Mouse (Mus musculus): ENCODE results near the gene Thoc6.

Thoc6 gene

DNA sequence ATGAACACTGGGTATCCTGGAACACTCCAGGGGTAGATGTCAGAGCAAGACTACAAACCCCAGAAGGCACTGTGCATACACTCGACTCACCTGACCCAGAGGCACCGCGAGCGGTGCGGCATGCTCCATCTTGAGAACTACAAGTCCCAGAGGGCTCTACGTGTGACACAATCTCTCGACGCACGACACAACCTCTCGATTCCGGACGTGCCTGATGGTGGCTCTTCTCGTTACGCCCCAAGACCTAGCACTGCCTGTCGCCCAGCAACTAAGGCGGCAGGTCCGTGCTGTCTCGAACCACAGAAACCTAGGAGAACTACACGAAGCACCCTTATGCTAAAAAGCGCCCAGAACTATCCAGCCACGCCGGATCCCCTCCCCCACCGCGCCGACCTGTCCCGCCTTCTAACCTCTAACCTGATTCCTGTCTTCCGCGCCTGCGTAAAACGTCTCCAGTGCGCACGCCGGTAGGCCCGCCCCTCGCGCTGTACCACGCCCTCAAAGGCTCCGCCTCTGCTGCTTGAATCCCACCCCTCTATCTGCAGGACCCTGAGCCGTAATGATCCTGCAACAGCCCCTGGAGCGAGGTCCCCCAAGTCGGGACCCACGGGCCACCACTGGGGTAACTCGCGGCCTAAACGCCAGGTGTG is at the start of gene Thoc6, which contains the start of gene Hcfc1r1:
TSS of gene Thoc6 (minus strand) at position 459 of the 650 bp plus-strand sequence.
TSS of gene Hcfc1r1 (plus strand) at position 173 of the 650 bp plus-strand sequence.
- peak; percentile 65 to 85 for DNase-seq (ENCODE audit: low read depth in 1 of 2, low spot score in 2 of 2)

DNA sequence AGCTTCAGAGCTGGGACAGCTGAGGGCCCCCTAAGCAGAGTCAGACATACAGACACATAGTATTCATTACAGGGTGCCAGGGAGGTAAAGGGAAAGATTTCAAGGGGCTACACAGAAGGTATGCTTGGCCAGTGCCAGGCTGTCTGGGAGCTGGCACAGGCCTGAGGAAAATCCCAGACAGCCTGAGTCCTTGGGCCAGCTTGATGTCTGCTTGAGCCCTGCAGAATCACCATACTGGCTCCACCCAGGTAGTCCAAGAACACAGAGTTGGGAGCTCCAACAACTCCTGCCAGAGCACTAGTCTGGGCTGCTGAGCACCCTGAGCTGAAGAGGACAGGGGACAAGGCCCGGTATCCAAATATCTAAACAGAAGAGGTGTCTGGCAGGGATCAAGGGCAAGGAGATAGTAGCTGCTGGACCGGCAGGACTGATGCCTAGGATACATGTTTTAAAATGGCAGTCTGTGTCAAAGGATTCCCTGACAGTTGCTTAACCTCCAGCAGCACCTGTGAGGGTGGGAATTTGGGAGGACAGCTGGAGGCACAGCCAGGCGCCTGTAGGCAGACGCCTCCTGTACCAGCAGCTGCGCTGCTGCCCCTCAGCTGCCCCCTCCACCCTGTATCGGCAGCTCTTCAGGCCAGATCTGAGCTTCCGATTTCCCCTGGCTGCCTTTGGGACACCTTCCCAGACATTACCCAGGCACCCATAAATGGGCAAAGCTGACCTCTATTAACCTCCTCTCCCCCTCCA is 48.9 kb upstream of the Thoc6 start, which contains the start of gene 1520401A03Rik:
TSS of gene 1520401A03Rik (minus strand) at position 408 of the 750 bp plus-strand sequence.
- no peak for DNase-seq (ENCODE audit: low read depth in 1 of 2, low spot score in 2 of 2)

DNA sequence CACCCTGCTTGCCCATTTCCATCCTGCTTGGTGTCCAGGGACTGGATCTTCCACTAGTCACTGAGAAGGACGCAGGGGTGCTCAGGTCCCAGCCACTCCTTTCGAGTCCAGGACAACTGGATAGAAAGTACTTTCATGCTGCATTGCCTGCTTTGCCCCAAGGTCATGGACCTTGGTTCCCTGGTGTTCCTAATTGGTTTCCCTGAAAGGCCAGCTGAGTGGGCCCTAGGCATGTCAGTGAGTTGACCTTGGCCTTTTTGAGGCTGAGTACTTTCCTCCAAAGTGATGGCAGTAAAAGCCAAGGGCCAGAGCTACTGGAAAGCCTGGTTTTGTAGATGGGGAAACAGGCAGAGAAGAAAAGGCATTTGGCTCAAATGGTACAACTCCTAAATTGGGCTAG is 48.2 kb upstream of the Thoc6 start:
- DNase-seq (ENCODE audit: low read depth in 1 of 2, low spot score in 2 of 2), result no peak

DNA sequence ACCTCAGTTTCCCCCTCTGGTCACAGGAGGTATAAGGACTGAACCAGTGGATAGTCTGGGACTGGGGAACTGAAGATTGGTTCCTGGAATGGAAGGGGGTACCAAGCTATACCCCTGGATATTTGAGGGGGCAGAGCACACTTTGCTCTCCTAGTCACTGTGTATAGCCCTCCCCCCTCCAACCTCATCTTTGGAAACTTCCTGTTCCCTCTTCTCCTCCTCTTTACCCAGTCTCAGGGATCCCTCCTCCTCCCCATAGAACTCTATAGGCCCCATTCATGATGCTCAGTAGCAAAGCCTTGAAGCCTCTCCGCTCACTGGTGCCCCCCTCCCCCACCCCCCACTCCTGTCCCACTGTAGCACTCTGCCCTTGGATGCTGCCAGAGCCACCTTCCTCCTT is 45.8 kb upstream of the Thoc6 start:
- no peak for DNase-seq (ENCODE audit: low read depth in 1 of 2, low spot score in 2 of 2)

DNA sequence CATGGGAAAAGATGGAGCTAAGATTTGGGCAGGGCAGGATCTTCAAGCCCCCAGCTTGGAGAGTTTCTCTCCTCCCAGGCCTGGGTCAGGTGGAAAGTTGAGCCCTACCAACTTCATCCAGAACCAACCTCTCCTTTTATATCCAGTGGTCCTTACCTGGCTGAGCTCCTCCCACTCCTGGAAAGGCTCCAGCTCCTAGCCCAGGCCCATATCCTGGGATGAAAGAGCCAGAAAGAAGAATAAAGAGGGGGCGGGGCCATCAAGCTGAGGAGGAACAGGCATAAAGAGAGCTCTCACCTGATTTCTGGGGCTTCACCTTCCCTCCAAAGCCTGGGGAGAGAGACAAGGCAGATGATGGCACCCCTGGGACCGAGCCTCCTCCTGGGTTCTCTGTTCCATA is 43.3 kb upstream of the Thoc6 start:
- no peak for DNase-seq (ENCODE audit: low read depth in 1 of 2, low spot score in 2 of 2)

DNA sequence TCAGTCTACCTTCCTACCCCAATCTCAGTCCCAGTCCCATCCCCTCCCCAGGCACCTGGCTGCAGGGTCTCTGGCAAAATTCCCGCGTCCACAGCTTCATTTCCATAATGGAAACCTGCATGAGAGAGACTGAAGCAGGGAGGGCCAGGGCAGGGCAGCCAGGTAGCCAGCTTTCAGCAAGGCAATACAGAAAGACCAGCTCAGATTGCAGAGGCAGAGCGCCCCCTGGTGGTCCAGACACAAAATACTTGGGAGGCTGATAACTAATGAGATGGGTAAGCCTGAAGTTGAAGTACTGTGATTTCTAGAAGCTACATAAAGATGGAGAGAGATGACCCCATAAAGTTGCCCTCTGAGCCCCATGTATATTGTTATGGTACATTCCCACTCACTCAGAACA is 32.5 kb upstream of the Thoc6 start:
- peak; percentile 22 to 49 for DNase-seq (ENCODE audit: low read depth in 1 of 2, low spot score in 2 of 2)

DNA sequence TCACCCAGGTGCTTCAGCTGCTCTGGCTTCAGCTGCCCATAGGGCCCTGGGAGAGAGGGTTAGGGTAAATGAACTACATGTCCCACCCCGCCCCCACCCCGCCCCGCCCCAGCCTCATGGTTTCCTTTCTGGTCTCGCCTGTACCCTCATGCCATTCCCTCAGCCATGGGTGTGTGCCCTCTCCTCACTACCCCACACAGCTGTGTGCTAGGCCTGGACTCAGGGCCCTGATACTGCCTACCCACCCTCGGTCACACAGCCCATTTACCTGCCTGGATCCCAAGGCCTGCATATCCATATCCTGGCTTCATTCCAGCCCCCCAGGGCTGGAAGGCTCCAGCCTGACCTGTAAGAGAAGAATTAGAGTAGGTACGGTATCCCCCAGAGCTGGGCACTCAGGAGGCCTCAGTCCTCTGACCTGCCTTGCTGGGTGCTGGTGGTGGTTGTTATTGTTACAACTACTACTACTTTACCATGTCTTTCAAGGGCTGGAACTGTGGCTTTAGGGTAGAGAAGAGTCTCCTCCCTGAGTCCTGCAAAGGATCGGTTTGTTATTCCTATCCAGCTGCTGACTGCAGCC is 31.9 kb upstream of the Thoc6 start:
- DNase-seq (ENCODE audit: low read depth in 1 of 2, low spot score in 2 of 2), result no peak

DNA sequence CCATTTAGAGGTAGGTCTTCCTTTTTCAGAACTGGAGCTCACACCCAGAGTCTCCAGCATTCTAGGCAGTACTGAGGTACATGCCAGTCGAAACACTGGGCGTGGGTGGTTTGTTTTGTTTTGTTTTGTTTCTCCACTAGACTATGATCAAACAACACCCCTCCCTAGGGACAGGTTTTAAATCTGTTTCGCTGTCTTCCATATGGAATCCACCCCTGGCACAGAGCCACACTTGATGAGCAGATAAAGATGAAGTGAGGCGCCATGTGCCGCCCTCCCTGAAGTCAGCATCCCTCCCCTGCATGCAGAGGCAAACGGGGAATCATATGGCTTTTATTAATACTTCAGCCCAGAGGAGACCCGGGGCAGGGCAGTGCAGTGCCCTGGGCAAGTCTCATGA is 31.1 kb upstream of the Thoc6 start:
- no peak for DNase-seq (ENCODE audit: low read depth in 1 of 2, low spot score in 2 of 2)

DNA sequence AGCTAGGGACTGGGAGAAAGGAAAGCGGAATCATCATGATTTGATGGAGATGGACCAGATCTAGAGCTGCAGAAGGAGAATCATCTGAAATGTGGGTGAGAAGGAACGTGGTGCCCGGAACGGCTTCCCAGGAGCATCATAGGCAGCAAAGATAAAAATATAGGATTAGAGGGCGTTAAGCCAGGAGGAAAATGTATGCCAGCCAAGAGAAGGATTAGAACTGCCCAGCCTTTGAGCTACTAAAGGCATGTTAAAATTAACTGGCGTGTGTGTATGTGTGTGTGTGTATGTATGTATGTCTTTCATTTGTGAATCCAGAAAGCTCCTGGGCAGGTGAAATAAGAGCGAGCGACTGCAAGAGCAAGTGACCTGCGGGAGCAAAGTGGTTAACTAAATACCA is 29.6 kb upstream of the Thoc6 start:
- DNase-seq (ENCODE audit: low read depth in 1 of 2, low spot score in 2 of 2), result no peak

DNA sequence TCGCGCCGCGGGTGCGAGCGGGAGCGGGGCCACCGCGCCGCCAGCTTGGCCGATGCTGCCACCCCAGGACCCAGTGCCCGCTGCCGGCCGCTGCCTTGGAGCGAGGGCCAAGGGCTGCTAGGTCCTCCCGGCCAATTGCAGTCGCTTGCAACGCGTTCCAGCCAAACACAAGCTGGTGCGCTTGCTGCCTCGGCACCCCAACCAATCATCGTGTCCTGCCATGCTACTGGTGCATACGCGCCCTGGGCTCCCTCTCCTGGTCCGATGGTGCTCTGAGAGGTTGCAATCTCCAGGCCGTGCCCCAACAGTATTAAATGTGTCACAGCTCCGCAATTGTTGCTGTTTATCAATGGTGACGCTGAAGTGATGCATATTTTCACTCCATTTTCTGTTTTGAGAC is 26.4 kb upstream of the Thoc6 start:
- DNase-seq (ENCODE audit: low read depth in 1 of 2, low spot score in 2 of 2), result peak; percentile 64 to 74

DNA sequence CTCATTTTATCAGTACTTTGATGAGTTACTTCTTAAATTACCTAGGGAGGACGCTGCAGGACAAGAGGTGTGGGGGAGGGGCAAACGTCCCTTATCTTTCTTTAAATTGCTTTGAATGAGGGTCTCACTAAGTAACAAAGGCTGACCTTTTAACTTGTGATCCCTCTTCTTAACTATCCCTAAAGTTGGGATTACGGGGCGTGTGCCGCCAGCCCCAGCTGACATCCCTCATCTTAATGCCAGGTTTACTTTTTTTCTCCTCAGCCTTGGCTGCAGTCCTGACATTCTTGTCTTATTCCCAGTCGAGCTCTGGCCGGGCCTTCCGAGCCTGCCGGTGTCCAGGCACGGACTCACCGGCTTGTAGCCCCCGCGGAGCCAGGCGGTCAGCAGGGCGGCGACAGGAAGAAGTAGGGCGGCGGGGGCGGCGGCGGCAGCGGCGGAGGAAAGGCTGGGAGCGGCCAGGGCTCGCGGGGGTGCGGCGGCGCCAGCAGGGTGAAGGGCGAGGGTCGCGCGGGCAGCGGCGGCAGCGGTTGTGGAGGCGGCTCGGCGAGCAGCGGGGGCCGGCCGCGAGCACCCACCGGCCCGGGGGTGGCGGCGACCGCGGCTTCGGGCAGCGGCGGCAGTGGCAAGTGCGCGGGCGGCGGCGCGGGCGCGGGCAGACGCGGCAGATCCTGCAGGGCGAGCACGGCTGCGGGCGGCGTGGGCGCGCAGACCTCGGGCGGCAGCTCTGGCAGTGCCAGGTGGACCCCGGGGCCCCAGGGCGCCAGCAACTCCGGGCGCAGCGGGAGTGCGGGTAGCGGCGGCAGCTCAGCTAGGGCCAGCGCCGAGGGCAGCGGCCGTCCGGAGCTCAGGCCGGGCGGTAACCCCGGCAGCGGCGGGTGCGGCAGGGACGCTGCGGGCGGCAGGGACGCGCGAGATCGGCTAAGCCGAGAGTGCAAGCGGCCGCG is 25.7 kb upstream of the Thoc6 start:
- DNase-seq (ENCODE audit: low read depth in 1 of 2, low spot score in 2 of 2), result no peak

DNA sequence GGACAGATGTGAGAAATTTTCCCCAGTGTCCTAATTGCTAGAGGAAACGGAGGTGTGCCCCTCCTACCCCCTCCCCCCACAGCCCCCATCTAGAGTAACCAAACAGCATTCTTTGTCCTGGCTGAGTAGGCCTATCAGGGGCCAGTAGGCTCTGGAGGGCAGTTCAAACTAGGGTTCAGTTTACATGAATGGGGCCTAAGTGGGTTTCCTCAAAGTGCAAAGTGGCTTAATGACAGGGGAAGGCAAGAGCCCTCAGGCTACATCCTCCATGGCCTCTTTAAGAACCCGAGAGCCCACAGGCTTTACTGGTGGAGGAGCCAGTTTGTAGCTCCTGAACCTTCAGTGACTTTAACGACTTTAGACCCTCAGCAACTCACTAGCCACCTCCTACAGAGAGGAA is 22.1 kb upstream of the Thoc6 start:
- DNase-seq (ENCODE audit: low read depth in 1 of 2, low spot score in 2 of 2), result no peak

DNA sequence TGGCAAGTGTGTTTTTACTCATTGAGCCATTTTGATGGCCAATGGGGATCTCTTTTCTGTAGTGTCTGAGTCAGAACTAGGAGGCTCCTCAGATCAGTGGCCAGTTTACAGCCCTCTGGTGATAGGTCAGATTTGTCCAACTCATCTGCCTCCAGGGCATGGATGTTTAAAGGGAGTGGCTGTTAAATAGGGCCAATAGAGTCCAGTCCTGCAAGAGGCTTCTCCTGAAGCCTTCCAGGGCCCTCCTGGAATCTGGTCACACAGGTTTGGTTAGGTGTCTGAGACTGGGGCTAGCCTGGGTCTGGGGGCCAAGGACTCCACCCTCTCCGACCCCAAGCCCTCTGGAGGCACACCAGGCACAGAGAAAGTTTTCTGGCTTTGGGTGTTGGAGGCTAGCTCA is 20.8 kb upstream of the Thoc6 start:
- no peak for DNase-seq (ENCODE audit: low read depth in 1 of 2, low spot score in 2 of 2)

DNA sequence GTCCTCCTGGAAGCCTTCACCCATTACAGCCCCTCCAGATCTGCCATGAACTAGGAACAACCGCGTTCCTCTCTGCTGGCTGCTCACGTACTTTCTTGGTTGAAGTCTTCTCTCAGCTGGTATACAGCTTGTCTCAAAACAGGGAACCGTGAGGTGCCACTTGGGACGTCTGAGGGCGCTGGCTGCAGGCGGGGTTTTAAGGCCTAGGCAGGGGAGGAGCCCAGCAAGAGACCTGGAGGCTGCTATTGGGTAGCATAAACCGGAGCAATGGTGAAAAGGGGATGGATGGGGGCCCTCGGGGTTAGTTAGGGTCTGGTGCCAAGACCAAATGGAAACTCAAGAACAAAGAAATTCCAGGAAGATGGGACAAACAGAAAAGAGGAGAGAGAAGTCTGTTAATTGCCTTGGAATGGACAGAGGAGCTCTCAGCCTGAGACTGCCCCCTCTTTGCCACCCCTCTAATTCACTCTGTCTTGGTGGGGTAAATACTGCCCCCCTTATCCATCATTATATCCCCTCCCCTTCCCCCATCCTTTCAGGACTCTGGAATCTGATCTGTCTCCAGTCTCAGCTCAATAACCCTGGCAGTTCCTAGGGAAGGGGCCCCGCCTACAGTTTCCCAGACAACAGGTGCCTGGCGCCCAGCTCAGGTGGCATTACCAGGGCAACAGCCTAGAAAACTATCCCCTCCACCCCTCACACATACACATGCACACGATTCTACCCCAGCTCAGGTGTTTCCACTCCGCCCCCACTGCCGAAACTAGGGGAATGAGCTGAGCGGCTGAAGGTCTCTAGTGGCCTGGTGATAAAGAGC is 10.4 kb upstream of the Thoc6 start, which contains the start of gene Cldn9:
TSS of gene Cldn9 (minus strand) at position 171 of the 817 bp plus-strand sequence.
- DNase-seq (ENCODE audit: low read depth in 1 of 2, low spot score in 2 of 2), result no peak

DNA sequence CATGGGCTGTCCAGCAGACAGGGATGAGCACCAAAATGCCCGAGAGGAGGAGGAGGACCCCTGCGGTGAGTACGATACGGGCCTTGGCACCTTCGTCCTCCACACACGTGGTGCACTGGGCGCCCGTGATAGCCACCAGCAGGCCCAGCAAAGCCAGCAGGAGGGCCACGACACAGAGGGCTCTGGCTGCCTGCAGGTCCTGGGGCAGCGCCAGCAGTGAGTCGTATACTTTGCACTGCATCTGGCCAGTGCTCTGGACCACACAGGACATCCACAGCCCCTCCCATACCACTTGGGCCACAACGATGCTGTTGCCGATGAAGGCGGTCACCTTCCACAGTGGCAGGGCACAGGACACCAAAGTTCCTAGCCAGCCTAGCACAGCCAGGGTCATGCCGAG is 9.5 kb upstream of the Thoc6 start:
- DNase-seq (ENCODE audit: low read depth in 1 of 2, low spot score in 2 of 2), result no peak

DNA sequence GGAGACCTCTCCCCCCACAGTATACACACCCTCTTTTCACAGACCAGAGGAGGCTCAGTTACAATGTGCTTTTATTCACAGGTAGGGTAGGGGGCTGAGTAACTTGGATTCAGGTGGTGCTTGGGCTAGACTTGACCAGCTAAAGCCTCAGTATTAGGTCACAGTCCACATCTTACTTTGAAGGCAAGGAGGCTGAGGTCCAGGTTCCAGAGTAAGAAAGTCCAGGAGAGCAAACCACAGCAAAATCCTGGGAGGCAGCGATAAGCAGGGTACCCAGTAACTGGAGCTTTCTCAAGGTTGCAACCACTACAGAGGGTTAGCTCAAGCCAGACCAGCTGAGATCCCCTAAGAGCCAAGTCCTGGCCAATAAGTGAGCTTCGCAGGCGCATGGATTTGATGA is 8.8 kb upstream of the Thoc6 start:
- DNase-seq (ENCODE audit: low read depth in 1 of 2, low spot score in 2 of 2), result no peak

DNA sequence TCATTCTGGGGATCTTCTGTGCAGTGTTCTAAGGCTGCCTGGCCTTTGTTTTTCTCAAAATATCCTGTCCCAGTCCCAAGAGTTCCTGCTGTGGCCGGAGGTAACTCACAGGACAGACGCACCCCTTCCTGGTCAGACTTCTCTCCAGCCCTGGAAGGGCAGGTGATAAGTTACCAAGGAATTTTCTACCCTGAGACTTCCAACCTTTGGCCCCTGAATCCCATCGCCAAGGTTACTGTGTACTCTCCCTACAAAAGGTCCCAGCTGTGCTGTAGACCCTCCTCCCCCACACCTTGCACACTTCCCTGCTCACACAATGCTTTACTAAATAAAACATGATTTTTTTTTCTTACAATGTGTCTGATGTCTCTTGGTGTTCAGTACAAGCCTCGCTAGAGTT is 8.4 kb upstream of the Thoc6 start:
- no peak for DNase-seq (ENCODE audit: low read depth in 1 of 2, low spot score in 2 of 2)

DNA sequence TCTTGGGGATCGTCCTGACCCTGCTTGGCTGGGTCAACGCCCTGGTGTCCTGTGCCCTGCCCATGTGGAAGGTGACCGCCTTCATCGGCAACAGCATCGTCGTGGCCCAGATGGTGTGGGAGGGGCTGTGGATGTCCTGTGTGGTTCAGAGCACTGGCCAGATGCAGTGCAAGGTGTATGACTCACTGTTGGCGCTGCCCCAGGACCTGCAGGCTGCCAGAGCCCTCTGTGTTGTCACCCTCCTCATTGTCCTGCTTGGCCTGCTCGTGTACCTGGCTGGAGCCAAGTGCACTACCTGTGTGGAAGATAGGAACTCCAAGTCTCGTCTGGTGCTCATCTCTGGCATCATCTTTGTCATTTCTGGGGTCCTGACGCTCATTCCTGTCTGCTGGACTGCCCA is 7.4 kb upstream of the Thoc6 start:
- no peak for DNase-seq (ENCODE audit: low read depth in 1 of 2, low spot score in 2 of 2)

DNA sequence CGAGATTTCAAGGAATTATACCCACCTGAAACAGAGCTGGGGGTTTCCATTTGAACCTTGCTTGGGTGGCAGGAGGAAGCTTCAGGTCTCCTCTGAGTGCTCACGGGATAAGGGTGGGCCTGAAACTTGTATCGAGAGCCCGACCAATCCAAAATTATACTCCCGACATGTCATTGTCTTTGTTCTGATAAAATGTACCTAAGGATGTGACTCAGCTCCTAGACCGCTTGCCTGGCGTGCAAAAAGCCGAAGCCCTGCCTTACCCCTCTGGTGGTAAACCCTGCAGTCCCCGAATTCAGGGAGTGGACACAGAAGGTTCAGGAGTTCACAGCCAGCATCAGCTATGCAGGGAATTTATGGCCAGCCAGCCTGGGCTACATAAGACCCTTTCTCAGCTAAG is 6.7 kb upstream of the Thoc6 start:
- no peak for DNase-seq (ENCODE audit: low read depth in 1 of 2, low spot score in 2 of 2)

DNA sequence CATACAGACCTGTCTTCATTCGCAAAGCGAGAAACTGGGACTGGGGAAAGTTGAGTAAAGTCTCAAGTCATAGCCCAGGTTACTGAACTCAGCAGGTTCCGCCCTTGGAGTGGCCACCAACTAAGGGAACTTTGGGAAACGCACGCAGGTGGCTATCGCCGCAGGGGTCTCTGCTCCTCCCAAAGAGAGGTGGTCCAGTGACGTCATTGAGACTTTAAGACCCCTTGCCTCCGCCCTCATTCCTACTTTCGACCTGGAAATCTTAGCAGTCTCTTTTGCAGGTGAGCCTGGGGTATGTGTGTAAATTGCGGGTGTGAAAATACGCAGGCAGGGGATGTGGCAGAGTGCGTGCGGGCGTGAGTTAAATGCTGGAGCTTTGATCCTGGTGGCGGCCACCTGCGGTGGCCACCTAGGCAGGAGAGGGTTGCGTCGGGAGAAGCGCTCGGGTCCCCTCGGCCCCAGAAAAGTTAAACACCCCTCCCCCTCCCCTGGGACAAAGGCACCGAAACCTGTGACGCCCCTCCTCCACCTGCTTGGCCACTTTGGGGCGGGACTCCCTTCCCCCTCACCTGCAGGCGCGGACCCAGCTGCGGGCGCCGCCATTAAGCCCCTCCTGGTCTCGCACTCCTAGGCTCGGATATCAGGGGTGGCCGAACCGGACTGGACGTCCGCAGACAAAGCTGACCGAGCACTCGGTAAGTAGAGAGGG is 5.6 kb upstream of the Thoc6 start, which contains the start of gene Cldn6:
TSS of gene Cldn6 (plus strand) at position 123 of the 709 bp plus-strand sequence.
- no peak for DNase-seq (ENCODE audit: low read depth in 1 of 2, low spot score in 2 of 2)
